Mouse (Mus musculus): ENCODE data around the gene Daam2. TPM values are rescaled to one million over a fixed set of nuclear protein-coding genes. Genes with fewer than 3 reads are reported as not detected.

The Daam2 gene
- polyA plus RNA-seq, 1 experiment, result 13.2 TPM

- H3K27ac ChIP-seq (ENCODE audit: insufficient read depth, low read depth, low read length), result no peak overlapping the region
- no peaks in the 10 kb centered on the region for H3K27me3 ChIP-seq (replicated peaks; ENCODE audit: control insufficient read depth, insufficient read depth, low read length)
- TF ChIP-seq POLR2A (IDR thresholded peaks at IDR 0.05; ENCODE audit: low read depth, low read length) (no peak), CTCF (conservative IDR thresholded peaks at IDR 0.05; ENCODE audit: insufficient read depth, insufficient read length, low read depth, low read length) (no peak)
- WGBS, result 70% methylated on average over 4 of the region's 4 CpGs
- peaks cover 7% of the 10 kb centered on the region; the same call in 1 of the 2 replicates for H3K4me1 ChIP-seq (ENCODE audit: control insufficient read depth, insufficient read depth, low read length)
- H3K4me3 ChIP-seq (ENCODE audit: insufficient read depth, low read depth, low read length), result no peak overlapping the region
- H3K36me3 ChIP-seq (ENCODE audit: control insufficient read depth, insufficient read depth, low read length), result no peaks in the 10 kb centered on the region
- DNase-seq, result no peak
Observed at GRCm38 (mm10) chr17:49535580-49535979, 28.6 kb downstream of the Daam2 start.

- Histone ChIP-seq H3K4me1 (ENCODE audit: control insufficient read depth, insufficient read depth, low read length) (peaks cover 4% of the 10 kb centered on the region; the same call in 1 of the 2 replicates), H3K4me3 (ENCODE audit: insufficient read depth, low read depth, low read length) (no peak overlapping the region), H3K27ac (ENCODE audit: insufficient read depth, low read depth, low read length) (peak overlapping the region; percentile 43; the same call in 1 of the 2 replicates), H3K36me3 (ENCODE audit: control insufficient read depth, insufficient read depth, low read length) (no peaks in the 10 kb centered on the region), H3K27me3 (replicated peaks; ENCODE audit: control insufficient read depth, insufficient read depth, low read length) (no peaks in the 10 kb centered on the region)
- peak; percentile 80 for DNase-seq
- TF ChIP-seq CTCF (conservative IDR thresholded peaks at IDR 0.05; ENCODE audit: insufficient read depth, insufficient read length, low read depth, low read length) (no peak), POLR2A (IDR thresholded peaks at IDR 0.05; ENCODE audit: low read depth, low read length) (no peak)
- WGBS, result 46% methylated on average over 9 of the region's 9 CpGs
Observed at GRCm38 (mm10) chr17:49534267-49534719, 29.9 kb downstream of the Daam2 start.

- DNase-seq, result no peak
- 81% methylated on average over 5 of the region's 5 CpGs for WGBS
- H3K4me1 ChIP-seq (ENCODE audit: control insufficient read depth, insufficient read depth, low read length), result peaks cover 3% of the 10 kb centered on the region
- H3K4me3 ChIP-seq (ENCODE audit: insufficient read depth, low read depth, low read length), result no peak overlapping the region
- no peaks in the 10 kb centered on the region for H3K36me3 ChIP-seq (ENCODE audit: control insufficient read depth, insufficient read depth, low read length)
- H3K27ac ChIP-seq (ENCODE audit: insufficient read depth, low read depth, low read length), result no peak overlapping the region
- no peaks in the 10 kb centered on the region for H3K27me3 ChIP-seq (replicated peaks; ENCODE audit: control insufficient read depth, insufficient read depth, low read length)
- TF ChIP-seq CTCF (conservative IDR thresholded peaks at IDR 0.05; ENCODE audit: insufficient read depth, insufficient read length, low read depth, low read length) (no peak), POLR2A (IDR thresholded peaks at IDR 0.05; ENCODE audit: low read depth, low read length) (no peak)
Observed at GRCm38 (mm10) chr17:49531661-49532060, 32.5 kb downstream of the Daam2 start.

- Histone ChIP-seq H3K4me1 (ENCODE audit: control insufficient read depth, insufficient read depth, low read length) (peaks cover 3% of the 10 kb centered on the region), H3K27me3 (replicated peaks; ENCODE audit: control insufficient read depth, insufficient read depth, low read length) (no peaks in the 10 kb centered on the region), H3K4me3 (ENCODE audit: insufficient read depth, low read depth, low read length) (no peak overlapping the region), H3K36me3 (ENCODE audit: control insufficient read depth, insufficient read depth, low read length) (no peaks in the 10 kb centered on the region), H3K27ac (ENCODE audit: insufficient read depth, low read depth, low read length) (no peak overlapping the region)
- 24% methylated on average over 3 of the region's 3 CpGs for WGBS
- DNase-seq, result peak; percentile 68
- TF ChIP-seq CTCF (conservative IDR thresholded peaks at IDR 0.05; ENCODE audit: insufficient read depth, insufficient read length, low read depth, low read length) (peak; percentile 58), POLR2A (IDR thresholded peaks at IDR 0.05; ENCODE audit: low read depth, low read length) (no peak)
Observed at GRCm38 (mm10) chr17:49530215-49530614, 33.9 kb downstream of the Daam2 start.

- no peak for TF ChIP-seq CTCF (conservative IDR thresholded peaks at IDR 0.05; ENCODE audit: insufficient read depth, insufficient read length, low read depth, low read length)
- no peak for TF ChIP-seq POLR2A (IDR thresholded peaks at IDR 0.05; ENCODE audit: low read depth, low read length)
- 64% methylated on average over 7 of the region's 7 CpGs for WGBS
- H3K4me1 ChIP-seq (ENCODE audit: control insufficient read depth, insufficient read depth, low read length), result peaks cover 3% of the 10 kb centered on the region
- no peak overlapping the region for H3K27ac ChIP-seq (ENCODE audit: insufficient read depth, low read depth, low read length)
- peak; percentile 34 for DNase-seq
- H3K27me3 ChIP-seq (replicated peaks; ENCODE audit: control insufficient read depth, insufficient read depth, low read length), result no peaks in the 10 kb centered on the region
- H3K4me3 ChIP-seq (ENCODE audit: insufficient read depth, low read depth, low read length), result no peak overlapping the region
- H3K36me3 ChIP-seq (ENCODE audit: control insufficient read depth, insufficient read depth, low read length), result no peaks in the 10 kb centered on the region
Observed at GRCm38 (mm10) chr17:49528503-49529205, 35.5 kb downstream of the Daam2 start.

- 76% methylated on average over 4 of the region's 4 CpGs for WGBS
Observed at GRCm38 (mm10) chr17:49528033-49528432, 36.1 kb downstream of the Daam2 start.

GRCm38 (mm10) chr17:49526566-49526965 lies 37.6 kb downstream of the Daam2 start:
- WGBS, result 84% methylated on average over 5 of the region's 5 CpGs
- Histone ChIP-seq H3K27ac (ENCODE audit: insufficient read depth, low read depth, low read length) (no peak overlapping the region), H3K36me3 (ENCODE audit: control insufficient read depth, insufficient read depth, low read length) (no peaks in the 10 kb centered on the region), H3K4me3 (ENCODE audit: insufficient read depth, low read depth, low read length) (no peak overlapping the region), H3K27me3 (replicated peaks; ENCODE audit: control insufficient read depth, insufficient read depth, low read length) (no peaks in the 10 kb centered on the region), H3K4me1 (ENCODE audit: control insufficient read depth, insufficient read depth, low read length) (peaks cover 3% of the 10 kb centered on the region; the same call in 1 of the 2 replicates)
- DNase-seq, result no peak
- TF ChIP-seq POLR2A (IDR thresholded peaks at IDR 0.05; ENCODE audit: low read depth, low read length) (no peak), CTCF (conservative IDR thresholded peaks at IDR 0.05; ENCODE audit: insufficient read depth, insufficient read length, low read depth, low read length) (no peak)

More at GRCm38 (mm10) chr17:49528033-49528432, 36.1 kb downstream of the Daam2 start:
- no peak for DNase-seq
- Histone ChIP-seq H3K27ac (ENCODE audit: insufficient read depth, low read depth, low read length) (no peak overlapping the region), H3K27me3 (replicated peaks; ENCODE audit: control insufficient read depth, insufficient read depth, low read length) (no peaks in the 10 kb centered on the region), H3K4me3 (ENCODE audit: insufficient read depth, low read depth, low read length) (no peak overlapping the region), H3K4me1 (ENCODE audit: control insufficient read depth, insufficient read depth, low read length) (peaks cover 3% of the 10 kb centered on the region; the same call in 1 of the 2 replicates), H3K36me3 (ENCODE audit: control insufficient read depth, insufficient read depth, low read length) (no peaks in the 10 kb centered on the region)
- TF ChIP-seq POLR2A (IDR thresholded peaks at IDR 0.05; ENCODE audit: low read depth, low read length), result no peak
- TF ChIP-seq CTCF (conservative IDR thresholded peaks at IDR 0.05; ENCODE audit: insufficient read depth, insufficient read length, low read depth, low read length), result no peak
